Mouse (Mus musculus): ENCODE measurements around the gene Samsn1.

DNA sequence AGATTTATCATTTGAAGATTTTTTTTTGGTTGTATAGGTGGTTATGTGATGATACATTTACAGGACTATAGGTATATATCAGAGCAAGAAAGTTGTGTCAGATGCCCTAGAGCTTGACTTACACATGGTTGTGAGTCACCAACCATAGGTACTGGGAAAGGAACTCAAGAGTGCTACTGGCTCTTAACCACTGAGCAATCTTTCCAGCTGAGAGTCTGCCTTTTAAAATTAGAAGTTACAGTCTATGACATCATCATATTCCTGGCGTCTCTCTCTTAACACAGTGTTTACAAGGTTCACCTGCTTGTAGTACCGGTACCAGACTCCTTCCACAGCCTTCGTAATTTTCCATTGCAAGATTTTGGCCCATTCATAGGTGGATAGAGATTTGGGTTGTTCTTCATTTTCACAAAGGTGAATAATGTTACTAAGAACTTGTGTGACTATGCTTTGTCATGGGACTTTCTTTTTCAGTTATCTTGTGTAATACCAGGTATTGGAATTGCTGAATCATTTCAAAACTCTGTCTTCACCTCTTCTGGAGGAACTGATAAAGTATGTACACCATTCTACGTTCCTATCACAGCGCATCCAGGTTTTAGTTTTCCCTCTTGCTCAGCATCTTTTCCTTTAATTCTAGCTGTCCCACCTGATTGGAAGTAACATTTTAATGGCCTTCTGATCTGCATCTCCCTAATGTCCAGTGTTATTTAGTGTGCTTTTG, 184.2 kb downstream of the Samsn1 start:
- no peak for TF ChIP-seq CTCF (IDR thresholded peaks at IDR 0.05; ENCODE audit: control insufficient read depth, insufficient read depth, insufficient read length)
- TF ChIP-seq MYOD1 (IDR thresholded peaks at IDR 0.05; ENCODE audit: control insufficient read depth, insufficient read length, low read depth): no peak
- no peak for TF ChIP-seq MAX (IDR thresholded peaks at IDR 0.05)
- TF ChIP-seq USF1 (IDR thresholded peaks at IDR 0.05; ENCODE audit: low read depth): no peak
- TF ChIP-seq MYOG (IDR thresholded peaks at IDR 0.05; ENCODE audit: control insufficient read depth, extremely low read depth, insufficient read length): no peak
- TF ChIP-seq CEBPB (IDR thresholded peaks at IDR 0.05; ENCODE audit: low read depth): no peak

All from C2C12 (cell line).